Mouse (Mus musculus) heart, postnatal 0 days (tissue): ENCODE measurements around the gene Rtbdn. TPM values are rescaled to one million over a fixed set of nuclear protein-coding genes. Genes with fewer than 3 reads are reported as not detected.

Source experiments
- ATAC-seq: fragments of 200-750 bp; cut with Nextera tagmentation; 2 replicates; pipeline ENCODE4 v1.8.0; 2017; ENCODE audit warnings: low read depth, moderate number of reproducible peaks, moderate library complexity; ENCODE audit not compliant: insufficient read depth
- DNase-seq: peaks from one replicate; pipeline ENCODE4 v3.0.0-alpha.2; 2016; ENCODE audit warnings: low spot score
- H3K27ac ChIP-seq: fragments of 300-500 bp; sonication (generic); 2 replicates; pipeline ENCODE4 v1.5.1; 2014; ENCODE audit warnings: low read depth, mild to moderate bottlenecking
- H3K27me3 ChIP-seq: fragments of 300-500 bp; sonication (generic); 2 replicates; pipeline ENCODE4 v1.6.1; 2014; ENCODE audit warnings: low read length, mixed read lengths; ENCODE audit not compliant: control insufficient read depth, insufficient read depth
- H3K36me3 ChIP-seq: fragments of 300-500 bp; sonication (generic); replicated peaks from 2 replicates; pipeline ENCODE4 v1.6.1; 2014; ENCODE audit warnings: low read length, mixed read lengths; ENCODE audit not compliant: control insufficient read depth, insufficient read depth
- H3K4me1 ChIP-seq: fragments of 300-500 bp; sonication (generic); 2 replicates; pipeline ENCODE4 v1.6.1; 2014; ENCODE audit warnings: antibody characterized with exemption; ENCODE audit not compliant: control insufficient read depth, insufficient read depth
- H3K4me2 ChIP-seq: fragments of 300-500 bp; sonication (generic); 2 replicates; pipeline ENCODE4 v1.6.1; 2014; ENCODE audit warnings: low read depth, mild to moderate bottlenecking, low read length, moderate library complexity
- H3K4me3 ChIP-seq: fragments of 300-500 bp; sonication (generic); 2 replicates; pipeline ENCODE4 v1.5.1; 2014; ENCODE audit warnings: low read depth, low read length
- H3K9ac ChIP-seq: fragments of 300-500 bp; sonication (generic); replicated peaks from 2 replicates; pipeline ENCODE4 v1.6.1; 2014; ENCODE audit warnings: low read depth, low read length, mixed read lengths
- H3K9me3 ChIP-seq: fragments of 300-500 bp; sonication (generic); replicated peaks from 2 replicates; pipeline ENCODE4 v1.6.1; 2016; ENCODE audit warnings: low read length; ENCODE audit not compliant: control insufficient read depth
- CTCF ChIP-seq: IDR thresholded peaks from 2 replicates; pipeline ENCODE4 v1.5.1; 2016; ENCODE audit warnings: antibody characterized with exemption, control low read depth, low read depth
- EP300 ChIP-seq: IDR thresholded peaks from 2 replicates; pipeline ENCODE4 v1.6.1; 2016; ENCODE audit warnings: antibody characterized with exemption, low read depth
- WGBS: fragments of 180-500 bp; shearing (Covaris S2); extraction: QIAGEN DNeasy Blood & Tissue Kit; methylation state at CpG from one replicate; pipeline ENCODE4 v1.1.7; 2014; 5-methylcytosine and 5-hydroxymethylcytosine counted together
- polyA plus RNA-seq: library from polyadenylated mRNA; unstranded; fragments of >200 nt; fragmentation: Nextera tagmentation; extraction: Ambion mirVana; gene quantifications from 2 replicates; pipeline ENCODE4 v1.2.1, GENCODE M21; 2015
- total RNA-seq: library from RNA; depleted of rRNA; stranded (reverse); fragments of >200 nt; gene quantifications from 2 replicates; pipeline ENCODE4 v1.2.3, GENCODE M21; 2014; ENCODE audit warnings: low replicate concordance

Gene Rtbdn
- total and polyA plus RNA-seq, 2 experiments from 2014 or later, result 0.10 TPM; not detected in 1

- no peak for DNase-seq
- no peak overlapping the region for H3K4me3 ChIP-seq
- no peak for ATAC-seq
- peaks cover 27% of the 10 kb centered on the region for H3K4me1 ChIP-seq
- H3K9ac ChIP-seq, result no peak overlapping the region
- H3K27me3 ChIP-seq, result no peaks in the 10 kb centered on the region
- TF ChIP-seq EP300, result no peak
- H3K36me3 ChIP-seq, result no peaks in the 10 kb centered on the region
- no peak overlapping the region for H3K4me2 ChIP-seq
- no peaks in the 10 kb centered on the region for H3K9me3 ChIP-seq
- WGBS, result 61% methylated on average over 2 of the region's 2 CpGs
- H3K27ac ChIP-seq, result no peak overlapping the region
These were observed 41.1 kb downstream of the Rtbdn start for GRCm38 (mm10) chr8:84987903-84988302.

- H3K36me3 ChIP-seq, result no peaks in the 10 kb centered on the region
- DNase-seq (no peak), ATAC-seq (no peak)
- no peak overlapping the region for H3K4me3 ChIP-seq
- no peaks in the 10 kb centered on the region for H3K9me3 ChIP-seq
- 18% methylated on average over 15 of the region's 15 CpGs for WGBS
- peak overlapping the region; percentile 85 for H3K4me2 ChIP-seq
- H3K27me3 ChIP-seq, result 0 out of 2 replicates have a peak, but pooled peaks cover 2% of the 10 kb centered on the region
- H3K4me1 ChIP-seq, result peaks cover 27% of the 10 kb centered on the region
- TF ChIP-seq CTCF, result no peak
- TF ChIP-seq EP300, result no peak
- no peak overlapping the region for H3K27ac ChIP-seq
- no peak overlapping the region for H3K9ac ChIP-seq
These were observed 42.5 kb downstream of the Rtbdn start for GRCm38 (mm10) chr8:84989311-84989731.

GRCm38 (mm10) chr8:84989810-84990209 is 43.0 kb downstream of the Rtbdn start:
- no peak for TF ChIP-seq EP300
- TF ChIP-seq CTCF, result peak; percentile 92
- Histone ChIP-seq H3K4me1 (peaks cover 23% of the 10 kb centered on the region), H3K27me3 (0 out of 2 replicates have a peak, but pooled peaks cover 4% of the 10 kb centered on the region), H3K9ac (peak overlapping the region; percentile 68), H3K36me3 (no peaks in the 10 kb centered on the region), H3K9me3 (no peaks in the 10 kb centered on the region), H3K27ac (peak overlapping the region; percentile 84), H3K4me2 (peak overlapping the region; percentile 85), H3K4me3 (peak overlapping the region; percentile 55)
- DNase-seq (peak; percentile 88), ATAC-seq (peak; percentile 66)
- WGBS, result under 1% methylated on average over 15 of the region's 15 CpGs

GRCm38 (mm10) chr8:84990349-84990748 is 43.6 kb downstream of the Rtbdn start, which contains the start of gene Hook2:
Hook2 (plus strand) TSS chr8:84990603.
- DNase-seq, result peak; percentile 98
- Histone ChIP-seq H3K36me3 (no peaks in the 10 kb centered on the region), H3K4me2 (peak within 1 kb of the TSS; percentile 85), H3K9me3 (no peaks in the 10 kb centered on the region), H3K27ac (peak within 1 kb of the TSS; percentile 84), H3K9ac (peak within 1 kb of the TSS; percentile 68), H3K4me1 (peaks cover 18% of the 10 kb centered on the region), H3K4me3 (peak within 1 kb of the TSS; percentile 55), H3K27me3 (0 out of 2 replicates have a peak, but pooled peaks cover 9% of the 10 kb centered on the region)
- TF ChIP-seq EP300 (no peak), CTCF (peak; percentile 97)
- peak; percentile 92 for ATAC-seq
- under 1% methylated on average over 28 of the region's 28 CpGs for WGBS

GRCm38 (mm10) chr8:84990836-84991235 is 44.0 kb downstream of the Rtbdn start:
- 0 out of 2 replicates have a peak overlapping the region, but pooled peaks have one; percentile 21 for H3K27ac ChIP-seq
- peak overlapping the region; percentile 50 for H3K9ac ChIP-seq
- TF ChIP-seq EP300 (no peak), CTCF (no peak)
- H3K4me2 ChIP-seq, result peak overlapping the region; percentile 85
- WGBS, result 1% methylated on average over 15 of the region's 15 CpGs
- 0 out of 2 replicates have a peak, but pooled peaks cover 11% of the 10 kb centered on the region for H3K27me3 ChIP-seq
- H3K9me3 ChIP-seq, result no peaks in the 10 kb centered on the region
- ATAC-seq (peak; percentile 2), DNase-seq (no peak)
- peak overlapping the region; percentile 55 for H3K4me3 ChIP-seq
- H3K4me1 ChIP-seq, result peaks cover 13% of the 10 kb centered on the region; the same call in 1 of the 2 replicates
- no peaks in the 10 kb centered on the region for H3K36me3 ChIP-seq

GRCm38 (mm10) chr8:84994375-84994774 is 47.6 kb downstream of the Rtbdn start:
- ATAC-seq (no peak), DNase-seq (no peak)
- Histone ChIP-seq H3K4me1 (peaks cover 12% of the 10 kb centered on the region; the same call in 1 of the 2 replicates), H3K4me3 (no peak overlapping the region), H3K4me2 (no peak overlapping the region), H3K27ac (no peak overlapping the region), H3K9me3 (no peaks in the 10 kb centered on the region), H3K36me3 (no peaks in the 10 kb centered on the region), H3K9ac (no peak overlapping the region), H3K27me3 (peaks cover 16% of the 10 kb centered on the region; the same call in 1 of the 2 replicates)
- TF ChIP-seq EP300 (no peak), CTCF (no peak)
- 91% methylated on average over 9 of the region's 9 CpGs for WGBS
